Mouse (Mus musculus): ENCODE data around the gene Ttyh3. TPM values are rescaled to one million over a fixed set of nuclear protein-coding genes. Genes with fewer than 3 reads are reported as not detected.

Gene Ttyh3
- polyA plus RNA-seq (2012; rRNA removed) (118 and 180 TPM in 2 replicates), polyA plus RNA-seq (2014; fragmentation: Nextera tagmentation; extraction: Ambion mirVana) (57.5 and 66.3 TPM in 2 replicates)

DNA sequence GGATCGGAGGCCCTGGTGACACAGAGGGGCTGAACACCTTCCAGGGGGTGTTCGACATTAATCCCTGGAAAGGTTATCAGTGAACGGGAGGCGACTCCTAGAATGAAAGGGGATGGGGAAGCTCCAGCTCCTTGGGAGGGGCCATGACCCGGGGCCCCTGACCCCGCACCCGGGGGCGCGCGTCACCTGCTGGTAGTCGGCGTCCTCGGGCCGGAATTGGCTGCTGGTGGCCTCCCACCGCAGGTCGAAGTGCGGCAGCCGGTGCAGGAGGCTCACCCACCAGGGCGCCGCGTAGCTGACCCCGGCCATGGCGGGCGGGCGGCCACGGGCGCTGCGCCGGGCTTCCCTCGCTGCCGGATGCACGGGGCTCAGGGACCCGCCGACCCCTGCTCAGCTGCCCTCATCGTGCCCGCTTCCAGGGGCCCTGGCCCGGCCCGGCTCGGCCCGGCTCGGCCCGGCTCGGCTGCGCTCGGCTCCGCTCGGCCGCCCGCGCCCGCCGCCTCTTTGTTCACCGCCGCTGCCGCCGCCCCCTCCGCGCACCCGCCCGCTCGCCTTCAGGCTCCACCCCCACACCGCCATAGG lies at the start of gene Ttyh3:
TSS of gene Ttyh3 (minus strand) at position 513 of the 582 bp plus-strand sequence.
- Histone ChIP-seq H3K36me3 (ENCODE audit: control insufficient read depth, insufficient read depth, low read length) (peaks cover 35% of the 10 kb centered on the region), H3K27ac (replicated peaks; ENCODE audit: low read depth, low read length) (peak within 1 kb of the TSS; percentile 79), H3K4me1 (ENCODE audit: control insufficient read depth, insufficient read depth, low read length) (peaks cover 25% of the 10 kb centered on the region), H3K9me3 (ENCODE audit: control insufficient read depth, low read length) (no peaks in the 10 kb centered on the region), H3K27me3 (ENCODE audit: control insufficient read depth, insufficient read depth, low read length) (no peaks in the 10 kb centered on the region), H3K4me3 (replicated peaks; ENCODE audit: low read length) (peak within 1 kb of the TSS; percentile 95), H3K9ac (ENCODE audit: low read depth, low read length, severe bottlenecking) (peak within 1 kb of the TSS; percentile 98), H3K4me2 (replicated peaks; ENCODE audit: low read depth, low read length, severe bottlenecking) (peak within 1 kb of the TSS; percentile 93)
- no peak for TF ChIP-seq POLR2A (IDR thresholded peaks at IDR 0.05; ENCODE audit: borderline replicate concordance, extremely low read depth, insufficient read depth, insufficient read length)
- 0% methylated on average over 28 of the region's 62 CpGs for WGBS
- no peak for DNase-seq (ENCODE audit: low spot score)
- ATAC-seq (ENCODE audit: low FRiP score, low read depth) = no peak; the same call in 1 of the 2 replicates

GRCm38 (mm10) chr5:140695987-140696386 lies 47.2 kb upstream of the Ttyh3 start:
- Histone ChIP-seq H3K36me3 (ENCODE audit: control insufficient read depth, insufficient read depth, low read length) (peaks cover 43% of the 10 kb centered on the region), H3K27me3 (ENCODE audit: control insufficient read depth, insufficient read depth, low read length) (no peaks in the 10 kb centered on the region), H3K4me3 (replicated peaks; ENCODE audit: low read length) (no peak overlapping the region), H3K27ac (replicated peaks; ENCODE audit: low read depth, low read length) (no peak overlapping the region), H3K9ac (ENCODE audit: low read depth, low read length, severe bottlenecking) (no peak overlapping the region), H3K4me2 (replicated peaks; ENCODE audit: low read depth, low read length, severe bottlenecking) (no peak overlapping the region), H3K9me3 (ENCODE audit: control insufficient read depth, low read length) (no peaks in the 10 kb centered on the region), H3K4me1 (ENCODE audit: control insufficient read depth, insufficient read depth, low read length) (peaks cover under 1% of the 10 kb centered on the region; the same call in 1 of the 2 replicates)
- ATAC-seq (ENCODE audit: low FRiP score, low read depth) (no peak), DNase-seq (ENCODE audit: low spot score) (no peak)
- WGBS = 90% methylated on average over 7 of the region's 7 CpGs
- TF ChIP-seq POLR2A (IDR thresholded peaks at IDR 0.05; ENCODE audit: borderline replicate concordance, extremely low read depth, insufficient read depth, insufficient read length) = no peak

DNA sequence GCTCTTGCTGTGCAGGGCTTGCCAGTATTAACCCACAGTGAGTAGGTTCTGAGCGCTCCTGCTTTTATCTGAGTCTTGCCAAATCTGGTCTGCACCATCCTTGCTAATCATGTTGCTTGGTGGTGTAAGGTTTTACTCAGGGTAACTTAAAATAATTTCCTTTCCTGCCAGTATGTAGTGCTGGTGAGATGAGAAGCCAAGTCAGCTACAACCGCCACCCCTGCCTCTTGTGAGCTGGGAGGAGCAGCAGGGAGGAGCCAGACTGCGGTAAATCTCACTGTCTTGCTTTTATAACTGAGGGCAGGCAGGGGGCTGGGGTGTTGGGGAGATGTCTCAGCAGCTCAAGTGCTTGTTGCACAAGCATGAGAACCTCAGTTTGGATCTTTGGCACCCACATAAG lies 39.6 kb upstream of the Ttyh3 start:
- H3K4me3 ChIP-seq (replicated peaks; ENCODE audit: low read length) = no peak overlapping the region
- H3K9me3 ChIP-seq (ENCODE audit: control insufficient read depth, low read length) = no peaks in the 10 kb centered on the region
- H3K4me1 ChIP-seq (ENCODE audit: control insufficient read depth, insufficient read depth, low read length) = no peaks in the 10 kb centered on the region
- H3K36me3 ChIP-seq (ENCODE audit: control insufficient read depth, insufficient read depth, low read length) = peaks cover 54% of the 10 kb centered on the region
- no peak for TF ChIP-seq POLR2A (IDR thresholded peaks at IDR 0.05; ENCODE audit: borderline replicate concordance, extremely low read depth, insufficient read depth, insufficient read length)
- H3K9ac ChIP-seq (ENCODE audit: low read depth, low read length, severe bottlenecking) = no peak overlapping the region
- no peak overlapping the region for H3K27ac ChIP-seq (replicated peaks; ENCODE audit: low read depth, low read length)
- no peak for ATAC-seq (ENCODE audit: low FRiP score, low read depth)
- WGBS = 88% methylated on average over 3 of the region's 3 CpGs
- H3K27me3 ChIP-seq (ENCODE audit: control insufficient read depth, insufficient read depth, low read length) = no peaks in the 10 kb centered on the region
- no peak for DNase-seq (ENCODE audit: low spot score)
- H3K4me2 ChIP-seq (replicated peaks; ENCODE audit: low read depth, low read length, severe bottlenecking) = no peak overlapping the region

DNA sequence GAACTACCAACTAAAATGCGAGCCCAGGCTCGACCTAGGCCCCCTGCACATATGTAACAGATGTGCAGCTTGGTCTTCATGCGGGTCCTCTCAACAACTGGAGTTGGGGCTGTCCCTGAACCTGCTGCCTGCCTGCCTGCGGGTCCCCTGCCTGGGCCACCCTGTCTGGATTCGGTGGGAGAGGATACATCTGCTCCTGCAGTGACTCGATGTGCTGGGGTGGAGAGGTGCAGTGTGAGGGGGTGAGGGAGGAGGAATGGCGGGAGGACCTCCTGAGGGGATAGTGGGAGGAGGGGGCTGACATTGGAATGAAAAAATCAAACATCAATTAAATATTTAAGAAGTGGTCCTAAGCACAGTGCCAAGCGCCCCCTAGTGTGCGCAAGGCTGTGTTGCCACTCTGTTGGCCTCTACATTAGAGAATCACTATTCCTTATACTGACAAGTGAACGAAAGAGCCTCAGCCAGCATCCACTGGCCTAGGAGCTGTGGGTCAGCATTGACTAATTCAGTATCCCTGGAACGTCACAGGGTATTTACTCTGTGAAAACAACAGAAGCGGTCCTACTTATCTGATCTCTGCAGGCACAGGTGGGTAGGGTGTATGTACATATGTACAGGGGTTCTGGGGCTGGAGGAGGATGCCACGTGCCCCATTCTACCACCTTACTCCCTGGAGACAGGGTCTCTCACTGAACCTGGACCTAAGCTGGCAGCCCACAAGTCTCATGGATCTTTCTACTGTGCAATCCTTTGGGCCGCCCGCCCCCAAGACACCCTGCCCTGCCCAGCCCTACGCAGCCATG lies 35.7 kb upstream of the Ttyh3 start:
- Histone ChIP-seq H3K4me3 (replicated peaks; ENCODE audit: low read length) (no peak overlapping the region), H3K4me2 (replicated peaks; ENCODE audit: low read depth, low read length, severe bottlenecking) (no peak overlapping the region), H3K4me1 (ENCODE audit: control insufficient read depth, insufficient read depth, low read length) (no peaks in the 10 kb centered on the region), H3K27me3 (ENCODE audit: control insufficient read depth, insufficient read depth, low read length) (no peaks in the 10 kb centered on the region), H3K27ac (replicated peaks; ENCODE audit: low read depth, low read length) (no peak overlapping the region), H3K36me3 (ENCODE audit: control insufficient read depth, insufficient read depth, low read length) (peaks cover 57% of the 10 kb centered on the region), H3K9ac (ENCODE audit: low read depth, low read length, severe bottlenecking) (no peak overlapping the region), H3K9me3 (ENCODE audit: control insufficient read depth, low read length) (no peaks in the 10 kb centered on the region)
- DNase-seq (ENCODE audit: low spot score) (peak; percentile 76), ATAC-seq (ENCODE audit: low FRiP score, low read depth) (peak; percentile 51; the same call in 1 of the 2 replicates)
- TF ChIP-seq POLR2A (IDR thresholded peaks at IDR 0.05; ENCODE audit: borderline replicate concordance, extremely low read depth, insufficient read depth, insufficient read length) = no peak
- 63% methylated on average over 16 of the region's 16 CpGs for WGBS

DNA sequence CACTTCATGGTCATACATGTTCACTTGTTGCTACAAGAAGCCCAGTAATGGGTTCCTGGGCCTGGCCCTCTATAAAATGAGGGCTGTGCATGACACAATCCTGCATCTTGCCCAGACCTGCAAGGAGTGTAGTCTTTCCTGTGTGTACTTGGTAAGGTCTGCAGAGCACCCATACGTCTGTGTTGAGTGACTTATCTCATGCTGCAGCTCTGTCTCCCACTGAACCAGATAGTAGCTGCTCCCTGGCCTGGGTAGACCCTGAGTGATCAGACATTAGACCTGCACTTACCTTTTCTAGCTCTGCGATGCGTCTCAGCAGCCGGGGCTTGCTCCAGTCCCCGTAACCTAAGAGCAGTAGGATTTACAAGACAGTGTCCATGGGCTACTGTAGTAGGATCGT lies 33.3 kb upstream of the Ttyh3 start:
- H3K36me3 ChIP-seq (ENCODE audit: control insufficient read depth, insufficient read depth, low read length) = peaks cover 59% of the 10 kb centered on the region
- no peak for DNase-seq (ENCODE audit: low spot score)
- whole genome bisulfite sequencing = 92% methylated on average over 6 of the region's 6 CpGs

More for the DNA sequence above, 33.3 kb upstream of the Ttyh3 start:
- ATAC-seq (ENCODE audit: low FRiP score, low read depth) = no peak
- Histone ChIP-seq H3K9me3 (ENCODE audit: control insufficient read depth, low read length) (no peaks in the 10 kb centered on the region), H3K27ac (replicated peaks; ENCODE audit: low read depth, low read length) (no peak overlapping the region), H3K9ac (ENCODE audit: low read depth, low read length, severe bottlenecking) (no peak overlapping the region), H3K4me3 (replicated peaks; ENCODE audit: low read length) (no peak overlapping the region), H3K4me1 (ENCODE audit: control insufficient read depth, insufficient read depth, low read length) (no peaks in the 10 kb centered on the region), H3K27me3 (ENCODE audit: control insufficient read depth, insufficient read depth, low read length) (no peaks in the 10 kb centered on the region), H3K4me2 (replicated peaks; ENCODE audit: low read depth, low read length, severe bottlenecking) (no peak overlapping the region)
- no peak for TF ChIP-seq POLR2A (IDR thresholded peaks at IDR 0.05; ENCODE audit: borderline replicate concordance, extremely low read depth, insufficient read depth, insufficient read length)

Measured in limb, embryonic 14.5 days (tissue).